Mouse (Mus musculus): ENCODE data around the gene Sstr3. TPM values are rescaled to one million over a fixed set of nuclear protein-coding genes. Genes with fewer than 3 reads are reported as not detected.

The Sstr3 gene
- total RNA-seq (2021) = under 1 TPM in 1 of 2 experiments, not detected in 1; 0.04 TPM
- long read RNA-seq, experiment 1 = 0 reads
- long read RNA-seq, experiment 2 = 0 reads

DNA sequence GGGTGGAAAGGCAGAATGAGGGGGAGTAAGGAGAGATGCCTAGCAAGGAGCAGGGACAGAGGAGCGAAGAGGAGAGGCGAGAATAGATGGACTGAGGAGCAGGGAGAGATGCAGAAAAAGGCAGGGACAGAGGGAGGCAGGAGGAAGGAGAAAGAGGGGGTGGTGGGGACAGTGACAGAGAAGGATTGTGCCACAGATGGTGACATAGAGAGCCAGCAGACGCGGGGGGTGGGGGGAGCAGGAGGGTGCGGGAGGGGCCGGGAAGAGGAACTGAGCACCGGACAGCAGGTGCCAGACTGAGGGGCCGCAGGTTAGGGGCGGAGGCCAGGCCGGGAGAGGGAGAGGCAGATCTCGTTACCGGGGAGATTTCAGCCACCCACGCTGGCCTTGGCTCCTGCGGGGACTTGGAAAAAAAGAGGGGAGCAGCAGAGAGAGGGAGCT, at the start of gene Sstr3:
Gene Sstr3, minus strand, starts transcription at position 125 of the 441 bp plus-strand sequence.
- intact Hi-C loops (cut with DNase I; ENCODE audit: low total_unique reads) = no loop called here
- DNase-seq = no peak

DNA sequence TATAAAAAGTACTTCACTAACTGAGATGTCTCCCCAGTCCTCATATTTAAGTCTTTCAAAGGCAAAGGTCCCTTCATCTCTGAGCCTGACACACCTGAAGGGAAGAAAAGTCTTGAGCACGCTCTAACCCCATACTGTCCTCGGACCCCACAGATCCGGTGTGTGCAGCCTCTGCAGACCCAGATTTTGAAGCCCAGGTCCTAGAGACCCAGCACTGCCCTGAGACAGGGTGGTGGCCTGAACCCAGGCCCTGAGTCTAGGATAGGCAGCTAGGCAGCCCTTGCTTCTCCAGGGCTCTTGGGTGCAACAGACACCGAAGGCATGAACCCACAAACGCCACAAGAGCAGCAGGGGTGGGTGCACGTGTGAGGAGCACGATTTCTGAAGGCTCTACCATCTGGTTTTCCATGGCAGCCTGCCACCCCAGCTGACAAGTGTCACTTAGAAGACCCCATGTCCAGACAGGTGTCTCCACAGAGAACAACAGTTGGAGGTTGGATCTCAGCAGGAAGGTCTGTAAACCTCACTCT, 49.5 kb upstream of the Sstr3 start:
- intact Hi-C loops (cut with DNase I; ENCODE audit: low total_unique reads) = no loop called here

DNA sequence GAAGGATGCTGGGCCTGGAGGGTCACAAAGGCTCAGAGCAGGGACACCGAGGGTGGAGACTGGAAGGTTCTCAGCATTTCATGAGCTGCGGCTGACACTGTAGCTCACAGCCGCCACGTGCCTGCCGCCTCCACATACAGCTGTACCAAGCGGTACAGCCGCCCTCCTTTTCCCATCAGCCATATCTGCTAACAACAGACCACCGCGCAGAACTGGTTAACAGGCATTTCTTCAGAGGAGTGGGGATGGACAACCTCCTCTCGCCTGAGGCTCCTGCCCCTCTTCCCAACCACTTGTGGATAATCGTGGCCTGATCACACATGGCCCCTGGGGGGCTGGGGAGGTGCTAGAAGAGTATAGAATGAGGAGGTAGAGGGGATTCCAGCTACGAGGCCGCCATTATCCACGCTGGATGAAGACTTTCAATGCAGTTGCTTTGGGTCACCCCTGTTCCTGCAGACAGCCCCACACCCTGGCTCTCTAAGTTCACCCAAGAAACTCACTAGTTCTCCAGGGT, 48.0 kb upstream of the Sstr3 start:
- intact Hi-C loops (cut with DNase I; ENCODE audit: low total_unique reads) = no loop called here
- DNase-seq = no peak

More for the DNA sequence above, 49.5 kb upstream of the Sstr3 start:
- DNase-seq = no peak

DNA sequence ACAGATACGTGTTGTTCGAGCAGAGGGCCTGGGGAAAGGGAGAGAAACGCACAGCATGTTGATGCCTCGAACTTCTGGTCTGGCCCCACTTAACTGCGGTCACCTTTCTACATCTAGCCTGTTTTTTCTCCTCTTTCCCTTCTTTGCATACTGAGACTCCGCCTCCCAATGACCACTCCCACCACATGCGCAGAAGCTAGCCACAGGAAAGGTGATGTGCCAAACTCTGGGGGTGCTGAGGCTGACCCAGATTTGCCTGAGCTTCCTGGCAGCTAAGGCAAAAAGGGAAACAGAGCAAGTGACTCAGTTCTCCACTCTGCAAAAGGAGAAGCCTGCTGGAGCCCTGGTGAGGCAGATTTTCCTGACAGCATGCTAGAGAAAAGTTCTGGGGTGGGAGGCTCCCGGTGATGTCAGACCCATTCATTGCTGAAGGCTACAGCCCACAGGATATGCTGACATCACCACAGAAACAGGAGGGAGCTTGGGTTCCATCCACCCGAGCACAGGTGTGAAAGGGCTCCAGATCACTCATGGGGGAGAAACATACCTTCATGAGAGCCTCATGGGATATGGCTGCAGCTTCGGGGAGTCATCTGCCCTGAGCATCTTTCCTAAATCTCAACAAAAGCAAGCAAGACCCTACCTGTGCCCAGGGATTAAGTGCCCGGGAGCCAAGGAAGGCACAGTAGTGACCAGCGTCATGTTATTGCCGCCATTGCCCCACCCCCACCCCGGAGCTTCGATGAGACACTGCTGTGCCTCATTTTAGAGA, 47.4 kb upstream of the Sstr3 start:
- no peak for DNase-seq
- intact Hi-C loops (cut with DNase I; ENCODE audit: low total_unique reads) = no loop called here

DNA sequence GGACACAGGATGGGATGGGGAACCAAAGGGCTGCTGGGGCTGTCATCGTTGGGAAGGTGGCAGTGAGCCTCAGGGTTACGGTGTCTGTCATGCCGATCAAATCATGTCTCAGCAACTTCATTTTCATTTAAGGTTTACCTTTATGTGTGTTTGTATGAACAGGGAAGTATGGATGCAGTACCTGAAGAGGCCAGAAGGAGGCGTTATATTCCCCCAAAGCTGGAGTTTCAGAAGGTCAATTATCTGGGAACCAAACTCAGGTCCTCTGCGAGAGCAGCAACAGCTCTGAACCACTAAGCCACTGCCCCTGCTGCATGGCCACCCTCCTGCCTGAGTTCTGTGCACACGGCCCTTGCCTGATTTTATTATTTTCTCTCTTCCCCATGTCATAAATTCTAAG, 46.3 kb upstream of the Sstr3 start:
- intact Hi-C loops (cut with DNase I; ENCODE audit: low total_unique reads) = no loop called here
- DNase-seq = no peak

DNA sequence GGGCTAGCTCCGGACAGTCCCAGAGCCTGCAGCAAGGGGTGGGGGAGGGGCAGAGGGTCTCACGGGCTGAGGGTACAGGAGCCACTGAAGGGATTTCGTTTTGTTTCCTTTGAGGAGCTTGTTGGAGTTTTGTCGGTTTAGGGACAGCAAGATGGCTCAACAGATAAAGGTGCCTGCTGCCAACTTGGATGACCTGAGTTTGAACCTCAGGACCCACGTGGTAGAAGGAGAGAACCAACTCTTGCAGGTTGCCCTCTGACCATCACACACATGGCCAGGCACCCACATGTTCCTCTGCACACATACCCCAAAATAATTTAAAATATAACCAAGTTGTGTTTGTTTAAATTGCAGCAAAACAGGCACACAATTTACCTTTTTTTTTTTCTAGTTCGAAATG, 45.5 kb upstream of the Sstr3 start:
- intact Hi-C loops (cut with DNase I; ENCODE audit: low total_unique reads) = no loop called here
- DNase-seq = no peak

DNA sequence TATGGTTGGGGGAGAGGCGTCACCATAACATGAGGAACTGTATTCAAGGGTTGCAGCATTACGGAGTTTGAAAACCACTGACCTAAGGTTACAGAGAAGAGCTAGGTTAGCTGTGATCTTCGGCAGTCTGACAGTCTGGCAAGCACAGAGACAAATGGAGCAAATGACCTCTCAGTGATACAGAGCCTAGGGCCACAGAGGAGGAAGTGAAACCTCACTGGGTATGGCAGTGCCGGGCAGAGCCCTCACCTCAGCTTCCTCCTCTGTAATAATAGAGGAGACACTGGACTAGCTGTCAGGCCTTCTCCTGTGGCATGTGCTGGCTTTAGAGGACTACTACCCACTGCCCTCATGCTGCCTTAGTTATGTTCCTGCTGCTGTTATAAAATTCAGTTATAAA, 44.4 kb upstream of the Sstr3 start:
- intact Hi-C loops (cut with DNase I; ENCODE audit: low total_unique reads) = no loop called here
- no peak for DNase-seq

DNA sequence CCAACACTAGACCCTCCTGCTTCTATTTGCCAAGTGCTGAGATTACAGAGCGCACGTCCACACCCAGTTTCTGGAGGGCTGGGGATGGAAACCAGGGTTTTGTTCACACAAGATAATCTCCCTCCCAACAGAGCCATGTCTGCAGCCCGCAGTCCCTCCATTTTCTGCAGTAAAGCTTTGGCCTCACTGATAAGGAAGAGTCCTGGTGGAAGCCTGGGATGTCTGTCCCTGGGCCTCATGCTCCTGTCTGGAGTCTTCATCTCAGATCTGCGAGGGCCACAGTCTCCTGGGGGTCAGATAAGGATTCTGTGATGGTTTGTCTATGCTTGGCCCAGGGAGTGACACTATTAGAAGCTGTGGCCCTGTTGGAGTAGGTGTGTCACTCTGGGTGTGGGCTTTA, 43.6 kb upstream of the Sstr3 start:
- DNase-seq = no peak
- intact Hi-C loops (cut with DNase I; ENCODE audit: low total_unique reads) = no loop called here

DNA sequence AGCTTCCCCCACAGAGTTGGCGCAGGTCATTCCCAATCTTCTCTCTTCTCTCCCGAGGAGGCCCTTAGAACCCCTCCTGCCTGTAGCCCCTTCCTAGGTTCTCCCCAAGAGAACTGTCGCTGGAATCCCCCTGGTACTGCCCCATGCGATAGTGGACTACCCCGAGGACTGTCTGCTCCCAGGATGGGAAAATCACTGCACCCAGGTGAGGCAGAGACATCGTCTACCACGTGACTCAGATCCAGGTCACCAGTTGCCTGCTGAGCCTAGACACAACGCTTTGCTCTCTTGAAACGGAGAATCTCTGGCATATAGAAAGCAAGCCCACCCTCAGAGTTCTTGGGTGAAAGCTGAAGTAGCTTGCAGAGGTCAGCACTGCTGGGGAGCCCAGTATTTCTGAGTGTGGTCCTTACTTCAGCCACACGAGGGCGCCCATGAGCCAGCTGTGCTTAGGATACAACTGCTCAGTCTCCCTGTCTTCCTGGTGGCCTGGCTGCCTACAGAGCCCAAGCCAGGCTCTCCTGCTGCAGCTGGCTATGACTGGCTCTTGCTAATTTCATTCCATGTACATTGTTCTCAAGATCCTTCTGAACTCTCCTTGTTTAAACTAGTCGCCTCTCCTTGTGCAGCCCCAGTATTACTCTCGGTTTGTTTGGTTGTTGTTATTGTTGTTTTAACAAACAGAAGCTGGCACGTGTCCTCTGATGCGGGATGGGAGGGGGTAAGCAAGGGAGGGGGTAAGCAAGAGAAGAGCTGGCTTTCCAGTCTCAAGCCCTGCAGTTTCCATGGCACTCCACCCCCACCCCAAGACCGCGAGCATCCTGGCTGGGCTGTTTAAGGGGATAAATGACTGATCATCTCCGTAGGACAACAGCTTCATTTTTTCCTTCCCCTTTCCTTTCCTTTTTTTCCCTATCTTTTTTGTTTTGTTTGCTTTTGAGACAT, 42.8 kb upstream of the Sstr3 start:
- intact Hi-C loops (cut with DNase I; ENCODE audit: low total_unique reads) = no loop called here
- peak; percentile 84 for DNase-seq

DNA sequence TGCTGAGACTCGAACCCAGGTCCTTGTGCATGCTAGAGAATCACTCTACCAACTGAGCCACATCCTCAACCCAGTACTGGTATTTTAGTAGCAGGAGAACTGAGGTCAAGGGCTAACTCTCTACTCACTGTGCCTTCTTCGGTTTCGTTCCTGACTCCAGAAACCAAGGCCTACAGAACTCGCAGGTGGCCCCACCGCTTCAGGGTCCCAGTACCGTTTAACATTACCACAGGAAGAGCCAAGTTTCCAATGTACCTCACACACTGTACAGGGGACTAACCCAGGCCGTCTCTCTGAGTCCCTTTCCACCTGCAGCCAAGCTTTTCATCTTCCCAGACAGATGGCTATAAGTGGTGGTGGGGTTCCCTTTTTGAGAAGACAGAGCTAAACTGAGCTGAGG, 40.9 kb upstream of the Sstr3 start:
- intact Hi-C loops (cut with DNase I; ENCODE audit: low total_unique reads) = no loop called here
- DNase-seq = no peak

DNA sequence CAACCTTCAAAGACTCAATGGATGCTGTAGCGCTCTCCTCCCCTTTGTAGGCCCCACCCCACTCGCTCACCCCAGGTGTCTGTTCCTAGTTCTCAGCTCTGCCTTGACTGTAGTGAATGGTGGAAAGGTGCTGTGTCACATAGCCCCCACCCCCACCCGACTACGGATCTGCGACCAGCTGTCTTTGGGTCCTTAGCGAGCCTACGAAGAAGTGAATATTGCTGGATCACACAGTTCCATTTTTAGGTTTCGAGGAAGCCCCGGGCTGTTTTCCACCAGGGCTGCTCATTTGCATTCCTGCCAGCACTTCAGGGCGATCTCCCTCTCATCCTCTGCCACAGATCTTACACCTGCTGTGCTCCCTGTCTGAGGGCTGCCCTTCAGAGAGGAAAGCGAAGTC, 38.9 kb upstream of the Sstr3 start:
- intact Hi-C loops (cut with DNase I; ENCODE audit: low total_unique reads) = no loop called here
- DNase-seq = no peak

DNA sequence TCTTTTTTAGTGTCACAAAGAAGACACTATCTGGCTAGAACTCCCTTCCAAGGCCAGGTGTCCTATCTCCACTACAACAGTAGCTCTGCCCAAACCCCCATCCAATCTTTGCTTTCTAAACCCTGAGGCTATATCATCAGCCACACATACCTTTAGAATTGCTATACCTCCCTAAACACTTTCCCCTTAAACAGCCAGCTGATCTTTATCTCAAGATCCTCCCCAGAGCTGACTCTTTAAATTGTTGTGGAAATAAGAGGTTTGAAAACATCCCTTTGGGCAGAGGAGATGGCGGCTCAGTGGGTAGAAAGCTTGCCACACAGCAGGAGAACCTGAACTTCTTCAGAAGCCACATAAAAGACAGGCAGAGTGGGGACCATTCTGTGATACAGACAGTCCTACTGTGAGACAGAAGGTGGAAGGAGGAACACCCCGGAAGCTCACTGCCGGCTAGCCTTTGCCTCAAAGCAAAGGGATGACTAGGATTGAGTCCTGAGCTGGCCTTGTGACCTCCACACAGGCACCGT, 31.9 kb upstream of the Sstr3 start:
- no peak for DNase-seq
- intact Hi-C loops (cut with DNase I; ENCODE audit: low total_unique reads) = no loop called here

DNA sequence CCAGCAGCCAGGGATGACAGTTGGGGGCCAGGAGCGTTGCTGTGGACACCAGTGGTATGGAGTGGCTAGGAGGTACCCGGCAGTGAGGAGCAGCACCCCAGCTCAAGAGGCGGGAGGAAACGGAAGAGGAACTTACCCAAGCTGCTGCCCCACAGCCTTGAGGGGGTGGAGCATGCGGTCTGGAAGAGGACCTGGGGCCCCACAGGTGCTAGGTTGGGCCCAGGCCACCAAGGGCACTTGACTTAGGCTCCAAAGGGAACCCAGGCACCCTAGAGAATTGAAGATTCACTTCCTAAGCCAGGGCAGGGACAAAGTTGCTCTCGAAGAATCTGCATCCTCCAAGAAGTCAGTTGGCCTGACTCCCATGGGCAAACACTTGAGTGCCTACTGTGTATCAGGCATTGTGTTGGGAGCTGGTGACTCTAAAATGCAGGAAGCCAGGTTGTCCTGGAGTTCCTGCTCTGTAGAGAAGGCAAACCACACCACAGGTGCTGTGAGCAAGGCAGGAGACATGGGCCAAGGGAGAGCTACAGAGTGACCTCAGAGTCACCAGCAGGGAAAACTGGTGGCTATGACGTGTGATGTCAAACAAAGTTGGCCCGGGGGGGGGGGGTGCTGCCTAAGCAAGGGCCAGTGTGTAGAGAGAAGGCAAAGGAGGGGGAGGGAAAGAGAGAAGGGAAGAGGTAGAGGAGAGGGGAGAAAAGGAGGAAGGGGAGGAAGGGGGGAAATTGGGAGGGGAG, 28.3 kb upstream of the Sstr3 start, which contains the start of gene Rac2:
Gene Rac2, minus strand, starts transcription at position 126 of the 740 bp plus-strand sequence.
- intact Hi-C loops (cut with DNase I; ENCODE audit: low total_unique reads) = no loop called here
- DNase-seq = no peak

DNA sequence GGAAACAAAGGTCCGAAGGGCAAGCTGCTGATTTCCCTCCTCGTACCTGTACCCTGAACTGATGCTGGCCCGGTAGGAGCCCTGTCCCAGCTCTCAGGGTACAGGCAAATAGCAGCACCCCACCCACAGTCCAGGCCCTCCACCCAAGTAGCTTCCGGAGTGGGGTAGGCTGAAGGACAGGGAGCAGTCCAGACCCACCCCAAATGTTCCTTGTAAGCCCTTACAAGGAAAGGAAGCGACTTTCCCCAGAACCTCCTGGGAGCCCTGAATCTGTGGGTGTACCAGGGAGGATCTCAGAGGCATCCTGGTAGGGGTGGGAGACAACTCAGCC, 27.8 kb upstream of the Sstr3 start:
- intact Hi-C loops (cut with DNase I; ENCODE audit: low total_unique reads) = no loop called here
- DNase-seq = no peak

DNA sequence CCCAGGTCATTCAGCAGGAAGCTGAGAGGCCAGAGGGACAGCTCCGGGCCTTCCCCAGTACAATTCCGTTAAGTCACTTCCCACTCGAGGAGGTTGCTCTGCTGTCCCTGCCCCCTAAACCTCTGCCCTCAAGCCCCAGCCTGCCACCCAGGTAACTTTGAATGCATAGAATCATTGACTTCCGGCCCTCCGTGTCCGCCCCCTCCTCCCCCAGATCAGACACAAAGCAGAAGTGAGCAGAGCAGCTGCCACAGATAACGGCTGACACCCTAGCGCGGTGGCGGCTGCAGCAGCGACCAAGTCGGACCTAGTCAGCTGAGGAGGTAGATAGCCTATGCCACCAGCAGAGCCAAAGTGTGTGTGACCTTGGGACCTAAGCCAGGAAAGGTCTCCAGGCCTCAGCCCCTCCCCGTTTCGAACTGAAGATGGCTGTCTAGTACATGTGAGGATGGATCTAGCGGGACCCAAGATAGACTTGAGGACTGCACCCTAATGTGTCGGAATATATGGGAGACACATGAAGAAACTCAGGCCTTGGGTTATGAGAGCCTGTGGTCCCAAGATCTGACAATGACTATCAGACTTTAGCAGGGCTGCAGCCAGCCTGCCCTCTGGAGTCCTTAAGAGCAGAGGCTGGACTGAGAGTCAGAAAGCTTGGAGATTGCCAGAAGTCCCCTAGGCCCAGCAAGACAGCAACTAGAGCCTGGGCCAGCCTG, 27.2 kb upstream of the Sstr3 start:
- DNase-seq = no peak

DNA sequence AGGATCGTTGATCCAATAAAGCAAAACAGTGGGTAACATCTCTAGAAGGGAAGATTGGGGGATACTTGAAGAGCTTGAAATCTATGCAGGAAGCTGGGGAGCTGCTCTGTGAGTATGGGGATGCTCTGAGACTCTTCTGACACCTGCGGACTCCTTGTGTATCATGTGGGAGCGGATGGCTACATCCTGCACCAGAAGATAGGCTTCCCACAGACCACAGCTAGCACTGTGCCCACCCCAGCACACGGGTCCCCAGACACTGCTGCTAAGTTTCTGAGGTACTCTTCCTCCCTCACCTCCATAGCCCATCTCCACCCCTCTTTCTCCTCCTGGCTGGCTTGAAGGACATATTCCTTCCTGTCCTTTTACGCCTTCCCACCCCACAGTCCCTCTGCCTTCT, 25.7 kb upstream of the Sstr3 start:
- no peak for DNase-seq
- intact Hi-C loops (cut with DNase I; ENCODE audit: low total_unique reads) = no loop called here

More for the DNA sequence above, 27.2 kb upstream of the Sstr3 start:
- intact Hi-C loops (cut with DNase I; ENCODE audit: low total_unique reads) = no loop called here

DNA sequence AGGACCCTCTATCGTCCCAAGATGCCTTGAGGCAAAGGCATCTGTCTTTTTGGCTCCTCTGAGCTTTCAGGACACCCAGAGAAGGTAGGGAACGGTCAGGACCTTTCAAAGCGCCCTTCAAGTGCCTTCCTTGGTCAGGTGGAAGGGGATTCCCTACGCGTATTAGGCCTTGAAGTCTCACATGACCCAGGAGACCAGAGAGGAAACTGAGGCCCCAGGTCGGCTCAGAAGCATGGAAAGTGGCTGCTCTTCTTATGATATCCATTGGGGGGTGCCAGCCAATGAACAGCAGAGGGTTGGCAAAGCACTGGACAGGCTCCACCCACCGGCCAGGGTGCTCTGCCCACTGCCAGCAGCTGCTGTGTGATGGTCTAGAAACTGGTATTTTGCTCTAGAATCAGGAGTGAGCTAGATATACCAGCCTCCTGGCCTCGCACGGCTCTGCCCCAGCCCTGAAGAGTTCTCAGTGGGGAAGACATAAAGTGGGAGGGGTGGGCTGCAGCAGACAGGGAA, 23.2 kb upstream of the Sstr3 start:
- intact Hi-C loops (cut with DNase I; ENCODE audit: low total_unique reads) = no loop called here

DNA sequence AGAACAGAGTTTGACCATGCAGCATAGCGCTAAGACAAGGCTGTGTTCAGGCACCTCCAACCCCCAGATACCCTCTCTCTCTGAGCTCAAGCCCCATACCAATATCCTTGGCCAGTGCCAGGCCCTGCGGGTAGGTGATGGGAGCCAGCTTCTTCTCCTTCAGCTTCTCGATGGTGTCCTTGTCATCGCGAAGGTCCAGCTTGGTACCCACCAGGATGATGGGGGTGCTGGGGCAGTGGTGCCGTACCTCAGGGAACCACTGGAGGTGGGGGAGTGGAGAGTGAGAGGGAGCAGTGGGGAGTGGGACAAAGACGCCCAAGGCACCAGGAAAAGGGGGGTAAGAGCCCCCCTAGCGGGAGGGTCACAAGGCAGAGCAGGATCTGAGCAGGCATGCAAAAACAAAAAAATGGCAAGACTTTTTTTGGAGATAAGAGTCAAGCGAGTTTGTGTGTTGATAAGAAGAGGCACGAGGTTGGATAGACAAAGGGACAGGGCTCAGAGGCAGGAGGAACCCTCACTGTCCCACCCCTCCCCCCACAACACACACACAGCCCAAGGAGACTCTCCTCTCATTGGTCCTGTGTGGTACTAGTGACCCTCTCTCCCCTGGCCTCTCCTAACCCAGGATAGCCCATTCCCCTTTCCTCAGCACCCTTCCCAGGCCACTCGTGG, 20.4 kb upstream of the Sstr3 start:
- no peak for DNase-seq
- intact Hi-C loops (cut with DNase I; ENCODE audit: low total_unique reads) = no loop called here

More for the DNA sequence above, 23.2 kb upstream of the Sstr3 start:
- DNase-seq = no peak

All from gastrocnemius, postnatal 14 days (tissue).